Mouse (Mus musculus) erythroblast, embryonic 14.5 days (primary cell): ENCODE measurements around the gene Fignl2.

ENCODE experiments used
- GATA1 ChIP-seq: IDR thresholded peaks from 2 replicates; pipeline ENCODE4 v1.6.1; 2012; ENCODE audit warnings: low read length, inconsistent platforms, mixed read lengths
- TAL1 ChIP-seq: IDR thresholded peaks from 3 replicates; pipeline ENCODE4 v1.6.1; 2012; ENCODE audit warnings: low read length, inconsistent platforms, mixed read lengths

GRCm38 (mm10) chr15:101072736-101073135 lies 5.6 kb downstream of the Fignl2 start:
- TF ChIP-seq TAL1 (no peak), GATA1 (no peak)
